Mouse (Mus musculus) ES-E14 (cell line): Measurements from ENCODE around the gene Spr.

Source experiments
- CHD2 ChIP-seq: IDR thresholded peaks from 2 replicates; pipeline ENCODE4 v1.6.1; 2014; ENCODE audit warnings: mild to moderate bottlenecking, low read depth, low read length, inconsistent platforms
- ZNF384 ChIP-seq: IDR thresholded peaks from 2 replicates; pipeline ENCODE4 v1.6.1; 2012; ENCODE audit warnings: low read depth, low read length, inconsistent platforms

GRCm38 (mm10) chr6:85096441-85096840 is 41.1 kb downstream of the Spr start:
- TF ChIP-seq CHD2 (no peak), ZNF384 (no peak)
